Mouse (Mus musculus) lung, postnatal 0 days (tissue): ENCODE results near the gene Fbln1.

Experiments used
- CTCF ChIP-seq: IDR thresholded peaks from 2 replicates; pipeline ENCODE4 v1.5.1; 2016; ENCODE audit warnings: antibody characterized with exemption, mild to moderate bottlenecking
- EP300 ChIP-seq: IDR thresholded peaks from 2 replicates; pipeline ENCODE4 v1.6.1; 2016; ENCODE audit warnings: antibody characterized with exemption, mild to moderate bottlenecking, control low read depth

GRCm38 (mm10) chr15:85272988-85273387, 67.2 kb downstream of the Fbln1 start:
- TF ChIP-seq CTCF: no peak
- no peak for TF ChIP-seq EP300
